Mouse (Mus musculus): ENCODE data around the gene Ptgfrn.

- TF ChIP-seq CTCF (IDR thresholded peaks at IDR 0.05) (no peak), EP300 (IDR thresholded peaks at IDR 0.05; ENCODE audit: insufficient read depth, low read depth, low read length) (no peak), POLR2A (IDR thresholded peaks at IDR 0.05; ENCODE audit: insufficient read depth, low read depth, low read length) (no peak)
Observed at GRCm38 (mm10) chr3:101068701-101069100, 41.4 kb downstream of the Ptgfrn start.
